Mouse (Mus musculus): ENCODE results near the gene Krt18. TPM values are rescaled to one million over a fixed set of nuclear protein-coding genes. Genes with fewer than 3 reads are reported as not detected.
"Not testable (repeated sequence)": the region's sequence is repeated elsewhere in the genome, so short reads cannot be mapped to it uniquely, and the experiment has no call there.

Gene Krt18
- polyA plus RNA-seq, 1 experiment from 2014 or later = 20.9 TPM

- Histone ChIP-seq H3K4me1 (peaks cover 20% of the 10 kb centered on the region), H3K27ac (no peak overlapping the region), H3K36me3 (0 out of 2 replicates have a peak, but pooled peaks cover 3% of the 10 kb centered on the region), H3K4me3 (peak overlapping the region; percentile 93), H3K27me3 (no peaks in the 10 kb centered on the region), H3K9me3 (no peaks in the 10 kb centered on the region), H3K9ac (peak overlapping the region; percentile 97), H3K4me2 (replicated peaks) (peak overlapping the region; percentile 88)
- whole genome bisulfite sequencing = 9% methylated on average over 11 of the region's 11 CpGs
- ATAC-seq (ENCODE audit: low FRiP score, low read depth) = no peak
These were observed 47.1 kb downstream of the Krt18 start for GRCm38 (mm10) chr15:102074876-102075585.

DNA sequence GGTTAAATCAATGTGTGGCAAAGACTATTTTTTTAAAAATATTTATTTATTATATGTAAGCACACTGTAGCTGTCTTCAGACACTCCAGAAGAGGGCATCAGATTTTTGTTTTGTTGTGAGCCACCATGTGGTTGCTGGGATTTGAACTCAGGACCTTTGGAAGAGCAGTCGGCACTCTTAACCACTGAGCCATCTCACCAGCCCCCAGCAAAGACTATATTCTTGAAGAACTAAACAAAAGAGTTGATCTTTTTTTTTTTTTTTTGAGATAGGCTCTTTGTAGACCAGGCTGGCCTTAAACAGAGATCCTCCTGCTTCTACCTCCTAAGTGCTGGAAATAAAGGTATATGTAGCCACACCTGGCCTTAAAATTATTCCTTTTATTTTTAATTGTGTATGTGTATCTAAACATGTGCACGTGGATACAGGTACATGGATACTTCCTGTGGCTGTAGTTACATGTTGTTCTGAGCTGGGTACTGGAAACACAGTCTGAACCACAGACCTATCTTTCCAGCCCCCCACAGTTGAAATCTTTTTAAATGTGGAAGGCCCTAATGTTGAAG is 49.2 kb downstream of the Krt18 start:
- peaks cover 20% of the 10 kb centered on the region for H3K4me1 ChIP-seq
- ATAC-seq (ENCODE audit: low FRiP score, low read depth) = no peak
- WGBS = 88% methylated on average over 2 of the region's 2 CpGs
- H3K27ac ChIP-seq = no peak overlapping the region
- no peak overlapping the region for H3K4me2 ChIP-seq (replicated peaks)
- H3K9ac ChIP-seq = no peak overlapping the region
- H3K36me3 ChIP-seq = peaks cover 12% of the 10 kb centered on the region
- no peaks in the 10 kb centered on the region for H3K27me3 ChIP-seq
- no peak overlapping the region for H3K4me3 ChIP-seq
- no peaks in the 10 kb centered on the region for H3K9me3 ChIP-seq

GRCm38 (mm10) chr15:102079221-102079620 is 51.2 kb downstream of the Krt18 start:
- H3K27ac ChIP-seq = no peak overlapping the region
- no peaks in the 10 kb centered on the region for H3K27me3 ChIP-seq
- WGBS = 74% methylated on average over 4 of the region's 4 CpGs
- no peak overlapping the region for H3K4me2 ChIP-seq (replicated peaks)
- H3K4me3 ChIP-seq = no peak overlapping the region
- peaks cover 32% of the 10 kb centered on the region for H3K36me3 ChIP-seq
- H3K9ac ChIP-seq = no peak overlapping the region
- peaks cover 18% of the 10 kb centered on the region for H3K4me1 ChIP-seq
- no peak for ATAC-seq (ENCODE audit: low FRiP score, low read depth)
- no peaks in the 10 kb centered on the region for H3K9me3 ChIP-seq

GRCm38 (mm10) chr15:102079924-102080323 is 51.9 kb downstream of the Krt18 start:
- Histone ChIP-seq H3K4me1 (peaks cover 14% of the 10 kb centered on the region), H3K36me3 (peaks cover 39% of the 10 kb centered on the region)
- ATAC-seq (ENCODE audit: low FRiP score, low read depth); H3K9ac ChIP-seq; H3K4me3 ChIP-seq; H3K27ac ChIP-seq; H3K9me3 ChIP-seq; H3K27me3 ChIP-seq; H3K4me2 ChIP-seq (replicated peaks): not testable (repeated sequence)
- 77% methylated on average over 8 of the region's 8 CpGs for WGBS

- Histone ChIP-seq H3K4me2 (replicated peaks) (no peak overlapping the region), H3K9me3 (no peaks in the 10 kb centered on the region), H3K27me3 (no peaks in the 10 kb centered on the region), H3K27ac (no peak overlapping the region), H3K4me3 (no peak overlapping the region), H3K9ac (no peak overlapping the region), H3K4me1 (peaks cover 9% of the 10 kb centered on the region), H3K36me3 (peaks cover 43% of the 10 kb centered on the region)
- no peak for ATAC-seq (ENCODE audit: low FRiP score, low read depth)
- WGBS = 64% methylated on average over 2 of the region's 2 CpGs
These were observed 52.4 kb downstream of the Krt18 start for GRCm38 (mm10) chr15:102080429-102080828.

Other genes with a start within 250 kb of the Krt18 start
- gene Krt72, start 241.7 kb upstream of the Krt18 start, polyA plus RNA-seq (2015; fragmentation: Nextera tagmentation; extraction: Ambion mirVana) = 0.11 and 0.49 TPM in 2 replicates
- not detected in 2 replicates for gene Krt73, start 225.8 kb upstream of the Krt18 start, polyA plus RNA-seq (2015; fragmentation: Nextera tagmentation; extraction: Ambion mirVana)
- gene Krt2, start 210.0 kb upstream of the Krt18 start, polyA plus RNA-seq (2015; fragmentation: Nextera tagmentation; extraction: Ambion mirVana) = 0.47 and 0.57 TPM in 2 replicates
- 13.3 and 15.8 TPM in 2 replicates for gene Krt1, start 177.4 kb upstream of the Krt18 start, polyA plus RNA-seq (2015; fragmentation: Nextera tagmentation; extraction: Ambion mirVana)
- 0.25 and 0.31 TPM in 2 replicates for gene Krt77, start 158.5 kb upstream of the Krt18 start, polyA plus RNA-seq (2015; fragmentation: Nextera tagmentation; extraction: Ambion mirVana)
- not detected in 2 replicates for gene Krt76, start 135.3 kb upstream of the Krt18 start, polyA plus RNA-seq (2015; fragmentation: Nextera tagmentation; extraction: Ambion mirVana)
- gene Krt4, start 103.4 kb upstream of the Krt18 start, polyA plus RNA-seq (2015; fragmentation: Nextera tagmentation; extraction: Ambion mirVana) = 4.1 and 6.3 TPM in 2 replicates
- gene Krt79, start 87.9 kb upstream of the Krt18 start, polyA plus RNA-seq (2015; fragmentation: Nextera tagmentation; extraction: Ambion mirVana) = 0.15 and 0.20 TPM in 2 replicates
- gene Krt78, start 73.9 kb upstream of the Krt18 start, polyA plus RNA-seq (2015; fragmentation: Nextera tagmentation; extraction: Ambion mirVana) = 0.06 TPM in 1 of 2 replicates, not detected in the other
- gene Krt8, start 23.7 kb upstream of the Krt18 start, polyA plus RNA-seq (2015; fragmentation: Nextera tagmentation; extraction: Ambion mirVana) = 7.3 and 7.8 TPM in 2 replicates
- gene Eif4b, start 45.6 kb downstream of the Krt18 start, polyA plus RNA-seq (2015; fragmentation: Nextera tagmentation; extraction: Ambion mirVana) = 118 and 120 TPM in 2 replicates
- gene Tns2, start 72.2 kb downstream of the Krt18 start, polyA plus RNA-seq (2015; fragmentation: Nextera tagmentation; extraction: Ambion mirVana) = 39.8 and 45.3 TPM in 2 replicates
- 22.9 and 23.2 TPM in 2 replicates for gene Spryd3, start 108.1 kb downstream of the Krt18 start, polyA plus RNA-seq (2015; fragmentation: Nextera tagmentation; extraction: Ambion mirVana)
- 3.9 and 4.4 TPM in 2 replicates for gene Igfbp6, start 116.2 kb downstream of the Krt18 start, polyA plus RNA-seq (2015; fragmentation: Nextera tagmentation; extraction: Ambion mirVana)
- 0.20 and 0.27 TPM in 2 replicates for gene Soat2, start 122.3 kb downstream of the Krt18 start, polyA plus RNA-seq (2015; fragmentation: Nextera tagmentation; extraction: Ambion mirVana)
- 74.2 and 82.6 TPM in 2 replicates for gene Zfp740, start 175.1 kb downstream of the Krt18 start, polyA plus RNA-seq (2015; fragmentation: Nextera tagmentation; extraction: Ambion mirVana)
- 75.2 and 82.1 TPM in 2 replicates for gene Csad, start 176.5 kb downstream of the Krt18 start, polyA plus RNA-seq (2015; fragmentation: Nextera tagmentation; extraction: Ambion mirVana)
- gene Itgb7, start 203.8 kb downstream of the Krt18 start, polyA plus RNA-seq (2015; fragmentation: Nextera tagmentation; extraction: Ambion mirVana) = 3.2 and 3.5 TPM in 2 replicates
- gene Rarg, start 229.3 kb downstream of the Krt18 start, polyA plus RNA-seq (2015; fragmentation: Nextera tagmentation; extraction: Ambion mirVana) = 131 and 145 TPM in 2 replicates
- gene Gm9918, start 242.4 kb downstream of the Krt18 start, polyA plus RNA-seq (2015; fragmentation: Nextera tagmentation; extraction: Ambion mirVana) = 1.1 and 1.3 TPM in 2 replicates

Data from limb, embryonic 13.5 days (tissue).